Mouse (Mus musculus): ENCODE results near the gene Dnph1.

DNA sequence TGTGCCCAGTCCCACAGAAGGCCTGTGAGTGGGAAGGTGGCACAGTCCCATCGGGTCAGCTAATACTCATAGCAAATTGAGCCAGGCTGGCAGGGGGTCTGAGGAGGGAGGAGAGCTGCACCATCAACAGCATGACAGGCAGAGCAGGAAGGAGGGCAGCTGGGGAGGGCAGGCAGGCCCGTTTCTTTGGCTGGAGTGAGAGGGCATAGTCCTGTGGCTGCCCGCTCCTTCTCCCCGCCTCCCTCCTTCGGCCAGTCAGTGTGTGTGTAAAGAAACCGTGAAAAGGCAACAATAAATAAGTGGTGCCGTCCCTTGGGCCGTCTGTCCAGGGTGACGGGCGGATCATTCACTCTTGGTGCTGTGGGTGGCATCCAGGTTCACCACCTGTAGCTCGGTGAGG is 52.2 kb downstream of the Dnph1 start:
- TF ChIP-seq CTCF (IDR thresholded peaks at IDR 0.05; ENCODE audit: control insufficient read depth, insufficient read depth, insufficient read length) = no peak
- no peak for TF ChIP-seq FOSL1 (IDR thresholded peaks at IDR 0.05; ENCODE audit: insufficient read depth, low read length, poor library complexity, severe bottlenecking)
- TF ChIP-seq MAX (IDR thresholded peaks at IDR 0.05) = no peak
- no peak for TF ChIP-seq USF1 (IDR thresholded peaks at IDR 0.05; ENCODE audit: low read depth)
- no peak for TF ChIP-seq MYOG (IDR thresholded peaks at IDR 0.05; ENCODE audit: control insufficient read depth, extremely low read depth, insufficient read length)

All from C2C12 (cell line).